ENCODE assay signal across 38 mouse cellular contexts in genomic region chr2:152464570-152465150, GRCm38 (mm10). TPM values are rescaled to one million over a fixed set of nuclear protein-coding genes. Genes with fewer than 3 reads are reported as not detected.
DNase-seq lines count a peak whose midpoint lies in the region; ATAC-seq and TF ChIP-seq lines count a peak whose summit lies in the region.
"Had no signal": no experiment of that assay in that cellular context is flagged by ENCODE, and none has a peak within 500 bp of the region (broad histone marks: within the 10 kb centered on the region; RNA-seq: fewer than 3 reads in every experiment).

Defb23 (minus strand) TSS chr2:152464620.

- no peaks in the 10 kb centered on the region for H3K4me1 ChIP-seq in hindbrain, postnatal 0 days (ENCODE audit: insufficient read depth, low read length)
- no peaks in the 10 kb centered on the region for H3K4me1 ChIP-seq in hindbrain, embryonic 11.5 days (replicated peaks; ENCODE audit: control insufficient read depth, insufficient read depth, low read length)
- no peaks in the 10 kb centered on the region for H3K4me1 ChIP-seq in midbrain, postnatal 0 days (ENCODE audit: insufficient read depth, low read length)
- H3K4me1 ChIP-seq in midbrain, embryonic 16.5 days (ENCODE audit: control insufficient read depth, insufficient read depth, low read length): no peaks in the 10 kb centered on the region
- H3K4me1 ChIP-seq: embryonic facial prominence, embryonic 10.5 days; embryonic facial prominence, embryonic 15.5 days; forebrain, embryonic 12.5 days; hindbrain, embryonic 10.5 days; limb, embryonic 10.5 days; limb, embryonic 15.5 days; liver, embryonic 15.5 days; lung, embryonic 15.5 days; neural tube, embryonic 13.5 days; stomach, embryonic 15.5 days had no signal

- 90% methylated on average over 3 of the region's 3 CpGs for WGBS in hindbrain, postnatal 0 days
- WGBS in hindbrain, embryonic 11.5 days: 92% methylated on average over 3 of the region's 3 CpGs
- WGBS in midbrain, postnatal 0 days: 93% methylated on average over 3 of the region's 3 CpGs
- 96% methylated on average over 3 of the region's 3 CpGs for WGBS in midbrain, embryonic 16.5 days

- no peak within 1 kb of the TSS for H3K4me3 ChIP-seq in hindbrain, postnatal 0 days (ENCODE audit: low read length)
- H3K4me3 ChIP-seq in hindbrain, embryonic 11.5 days (ENCODE audit: low read depth, low read length): no peak within 1 kb of the TSS
- no peak within 1 kb of the TSS for H3K4me3 ChIP-seq in midbrain, postnatal 0 days (ENCODE audit: low read depth, low read length)
- H3K4me3 ChIP-seq in midbrain, embryonic 16.5 days (ENCODE audit: low read depth, low read length): no peak within 1 kb of the TSS
- H3K4me3 ChIP-seq: embryonic facial prominence, embryonic 10.5 days; embryonic facial prominence, embryonic 15.5 days; forebrain, embryonic 12.5 days; hindbrain, embryonic 10.5 days; limb, embryonic 10.5 days; limb, embryonic 15.5 days; liver, embryonic 15.5 days; lung, embryonic 15.5 days; neural tube, embryonic 13.5 days; stomach, embryonic 15.5 days had no signal

- intact Hi-C loops in left cerebral cortex, postnatal 36 days (cut with DNase I): no loop called here

- no peaks in the 10 kb centered on the region for H3K27me3 ChIP-seq in hindbrain, postnatal 0 days (ENCODE audit: insufficient read depth, low read length)
- no peaks in the 10 kb centered on the region for H3K27me3 ChIP-seq in hindbrain, embryonic 11.5 days (ENCODE audit: control insufficient read depth, insufficient read depth, low read length)
- no peaks in the 10 kb centered on the region for H3K27me3 ChIP-seq in midbrain, postnatal 0 days (ENCODE audit: insufficient read depth, low read length)
- no peaks in the 10 kb centered on the region for H3K27me3 ChIP-seq in midbrain, embryonic 16.5 days (ENCODE audit: control insufficient read depth, insufficient read depth, low read depth, low read length)
- H3K27me3 ChIP-seq: embryonic facial prominence, embryonic 15.5 days; forebrain, embryonic 12.5 days; limb, embryonic 15.5 days; liver, embryonic 15.5 days; lung, embryonic 15.5 days; neural tube, embryonic 13.5 days; stomach, embryonic 15.5 days had no signal

- H3K4me2 ChIP-seq in hindbrain, postnatal 0 days (ENCODE audit: low read depth, low read length): no peak within 1 kb of the TSS
- no peak within 1 kb of the TSS for H3K4me2 ChIP-seq in hindbrain, embryonic 11.5 days (replicated peaks; ENCODE audit: low read depth, low read length)
- H3K4me2 ChIP-seq in midbrain, postnatal 0 days (ENCODE audit: low read depth, low read length, poor library complexity, severe bottlenecking): no peak within 1 kb of the TSS
- no peak within 1 kb of the TSS for H3K4me2 ChIP-seq in midbrain, embryonic 16.5 days (ENCODE audit: low read length)
- H3K4me2 ChIP-seq: embryonic facial prominence, embryonic 15.5 days; forebrain, embryonic 12.5 days; limb, embryonic 15.5 days; liver, embryonic 15.5 days; lung, embryonic 15.5 days; midbrain, embryonic 11.5 days; neural tube, embryonic 13.5 days; stomach, embryonic 15.5 days had no signal

- H3K36me3 ChIP-seq in hindbrain, postnatal 0 days (ENCODE audit: insufficient read depth, low read length): no peaks in the 10 kb centered on the region
- no peaks in the 10 kb centered on the region for H3K36me3 ChIP-seq in hindbrain, embryonic 11.5 days (ENCODE audit: control insufficient read depth, insufficient read depth, low read length)
- no peaks in the 10 kb centered on the region for H3K36me3 ChIP-seq in midbrain, postnatal 0 days (ENCODE audit: insufficient read depth, low read length)
- H3K36me3 ChIP-seq in midbrain, embryonic 16.5 days (ENCODE audit: control insufficient read depth, insufficient read depth, low read length): no peaks in the 10 kb centered on the region
- H3K36me3 ChIP-seq: embryonic facial prominence, embryonic 10.5 days; embryonic facial prominence, embryonic 15.5 days; forebrain, embryonic 12.5 days; G1E; hindbrain, embryonic 10.5 days; limb, embryonic 10.5 days; limb, embryonic 15.5 days; liver, embryonic 15.5 days; lung, embryonic 15.5 days; neural tube, embryonic 13.5 days; stomach, embryonic 15.5 days had no signal

- H3K27ac ChIP-seq in hindbrain, postnatal 0 days: no peak within 1 kb of the TSS
- H3K27ac ChIP-seq in hindbrain, embryonic 11.5 days (ENCODE audit: low read depth, low read length): no peak within 1 kb of the TSS
- H3K27ac ChIP-seq in midbrain, postnatal 0 days (ENCODE audit: low read depth, low read length): no peak within 1 kb of the TSS
- H3K27ac ChIP-seq in midbrain, embryonic 16.5 days (ENCODE audit: low read length): no peak within 1 kb of the TSS
- H3K27ac ChIP-seq: embryonic facial prominence, embryonic 10.5 days; embryonic facial prominence, embryonic 15.5 days; forebrain, embryonic 12.5 days; hindbrain, embryonic 10.5 days; limb, embryonic 10.5 days; limb, embryonic 15.5 days; liver, embryonic 15.5 days; lung, embryonic 15.5 days; neural tube, embryonic 13.5 days; stomach, embryonic 15.5 days had no signal

- H3K9ac ChIP-seq in hindbrain, postnatal 0 days (replicated peaks; ENCODE audit: low read length): no peak within 1 kb of the TSS
- H3K9ac ChIP-seq in hindbrain, embryonic 11.5 days (ENCODE audit: low read depth, low read length): no peak within 1 kb of the TSS
- no peak within 1 kb of the TSS for H3K9ac ChIP-seq in midbrain, postnatal 0 days (replicated peaks; ENCODE audit: low read length, poor library complexity, severe bottlenecking)
- no peak within 1 kb of the TSS for H3K9ac ChIP-seq in midbrain, embryonic 16.5 days (ENCODE audit: low read depth, low read length)
- H3K9ac ChIP-seq: embryonic facial prominence, embryonic 15.5 days; forebrain, embryonic 12.5 days; limb, embryonic 15.5 days; liver, embryonic 15.5 days; lung, embryonic 15.5 days; neural tube, embryonic 13.5 days; stomach, embryonic 15.5 days had no signal

- no peak for DNase-seq in hindbrain, postnatal 0 days (ENCODE audit: low spot score)
- DNase-seq in hindbrain, embryonic 11.5 days (ENCODE audit: low spot score): no peak
- no peak for DNase-seq in midbrain, postnatal 0 days (ENCODE audit: low spot score)
- DNase-seq in R1 (ENCODE audit: low read depth, low spot score): peak; percentile 58
- no peak for DNase-seq in right cerebral cortex, postnatal 10 days (ENCODE audit: low spot score in 2 of 2)
- no peak for DNase-seq in left cerebral cortex, postnatal 36 days (ENCODE audit: low spot score in 2 of 2)
- DNase-seq: adrenal gland, adult 8-10 months; cerebellum, adult 2 months; cerebellum, postnatal 14 days; gastrocnemius, postnatal 25 days; heart, postnatal 14 days; kidney, adult 9 months; kidney, postnatal 10 days; lung, postnatal 36 days; thymus, postnatal 14 days had no signal

- no peak for ATAC-seq in hindbrain, postnatal 0 days
- no peak for ATAC-seq in hindbrain, embryonic 11.5 days (ENCODE audit: low FRiP score)
- ATAC-seq in midbrain, postnatal 0 days (ENCODE audit: low FRiP score): no peak
- ATAC-seq in midbrain, embryonic 16.5 days: no peak
- ATAC-seq: activated CD4-positive, CD25-positive, alpha-beta regulatory T cell, adult 4 months; CD4-positive, CD25-positive, alpha-beta regulatory T cell, adult 4 months; intestine, postnatal 0 days had no signal

- no peaks in the 10 kb centered on the region for H3K9me3 ChIP-seq in hindbrain, postnatal 0 days (ENCODE audit: low read length)
- H3K9me3 ChIP-seq in hindbrain, embryonic 11.5 days (ENCODE audit: control insufficient read depth, low read length): no peaks in the 10 kb centered on the region
- no peaks in the 10 kb centered on the region for H3K9me3 ChIP-seq in midbrain, postnatal 0 days (ENCODE audit: low read length)
- no peaks in the 10 kb centered on the region; the same call in 1 of the 2 replicates for H3K9me3 ChIP-seq in midbrain, embryonic 16.5 days (replicated peaks; ENCODE audit: control insufficient read depth, low read length, poor library complexity, severe bottlenecking)
- H3K9me3 ChIP-seq: embryonic facial prominence, embryonic 10.5 days; embryonic facial prominence, embryonic 15.5 days; G1E; hindbrain, embryonic 10.5 days; limb, embryonic 10.5 days; limb, embryonic 15.5 days; liver, embryonic 15.5 days; lung, embryonic 15.5 days; neural tube, embryonic 13.5 days; stomach, embryonic 15.5 days had no signal

- TF ChIP-seq CTCF in hindbrain, postnatal 0 days (IDR thresholded peaks at IDR 0.05; ENCODE audit: low read depth): 0 out of 2 replicates have a peak, but pooled peaks have one; percentile 4
- peak; percentile 17 for TF ChIP-seq CTCF in midbrain, postnatal 0 days (IDR thresholded peaks at IDR 0.05)

RNA-seq across cellular contexts. Expression of gene Defb23, which starts in this region (rescaled TPM):
- total RNA-seq in hindbrain, postnatal 0 days (2014; rRNA removed): not detected in 2 replicates
- not detected in 2 replicates for polyA plus RNA-seq in hindbrain, postnatal 0 days (2015; fragmentation: Nextera tagmentation; extraction: Ambion mirVana)
- not detected in 2 replicates for polyA plus RNA-seq in hindbrain, embryonic 11.5 days (2014; fragmentation: Nextera tagmentation; extraction: Ambion mirVana)
- not detected in 2 replicates for total RNA-seq in midbrain, postnatal 0 days (2014; rRNA removed)
- not detected in 2 replicates for polyA plus RNA-seq in midbrain, postnatal 0 days (2015; fragmentation: Nextera tagmentation; extraction: Ambion mirVana)
- not detected in 2 replicates for polyA plus RNA-seq in midbrain, embryonic 16.5 days (2015; fragmentation: Nextera tagmentation; extraction: Ambion mirVana)
- not detected for total RNA-seq in left cerebral cortex, postnatal 36 days (2021)
- total RNA-seq: adrenal gland, adult 8-10 months; adrenal gland, postnatal 4 days; G1E; gastrocnemius, postnatal 25 days; heart, postnatal 14 days; layer of hippocampus, postnatal 14 days; megakaryocyte, adult 5-6 weeks had no signal
- polyA plus RNA-seq: activated CD4-positive, CD25-positive, alpha-beta regulatory T cell, adult 4 months; CD4-positive, CD25-positive, alpha-beta regulatory T cell, adult 4 months; cerebellum, adult 2 months; cortical plate, adult 2 months; embryonic facial prominence, embryonic 10.5 days; embryonic facial prominence, embryonic 15.5 days; forebrain, embryonic 12.5 days; G1E; heart, embryonic 14.5 days; hindbrain, embryonic 10.5 days; intestine, postnatal 0 days; large intestine, adult 2 months; limb, embryonic 10.5 days; limb, embryonic 15.5 days; liver, embryonic 15.5 days; lung, embryonic 15.5 days; midbrain, embryonic 11.5 days; neural tube, embryonic 13.5 days; stomach, embryonic 15.5 days; urinary bladder, adult 2 months had no signal
